Mouse (Mus musculus): ENCODE measurements around the gene Zfp574. TPM values are rescaled to one million over a fixed set of nuclear protein-coding genes. Genes with fewer than 3 reads are reported as not detected.
"Not testable (repeated sequence)": the region's sequence is repeated elsewhere in the genome, so short reads cannot be mapped to it uniquely, and the experiment has no call there.

Gene Zfp574
- total RNA-seq (2017), result 4.8 and 8.4 TPM in 2 replicates

DNA sequence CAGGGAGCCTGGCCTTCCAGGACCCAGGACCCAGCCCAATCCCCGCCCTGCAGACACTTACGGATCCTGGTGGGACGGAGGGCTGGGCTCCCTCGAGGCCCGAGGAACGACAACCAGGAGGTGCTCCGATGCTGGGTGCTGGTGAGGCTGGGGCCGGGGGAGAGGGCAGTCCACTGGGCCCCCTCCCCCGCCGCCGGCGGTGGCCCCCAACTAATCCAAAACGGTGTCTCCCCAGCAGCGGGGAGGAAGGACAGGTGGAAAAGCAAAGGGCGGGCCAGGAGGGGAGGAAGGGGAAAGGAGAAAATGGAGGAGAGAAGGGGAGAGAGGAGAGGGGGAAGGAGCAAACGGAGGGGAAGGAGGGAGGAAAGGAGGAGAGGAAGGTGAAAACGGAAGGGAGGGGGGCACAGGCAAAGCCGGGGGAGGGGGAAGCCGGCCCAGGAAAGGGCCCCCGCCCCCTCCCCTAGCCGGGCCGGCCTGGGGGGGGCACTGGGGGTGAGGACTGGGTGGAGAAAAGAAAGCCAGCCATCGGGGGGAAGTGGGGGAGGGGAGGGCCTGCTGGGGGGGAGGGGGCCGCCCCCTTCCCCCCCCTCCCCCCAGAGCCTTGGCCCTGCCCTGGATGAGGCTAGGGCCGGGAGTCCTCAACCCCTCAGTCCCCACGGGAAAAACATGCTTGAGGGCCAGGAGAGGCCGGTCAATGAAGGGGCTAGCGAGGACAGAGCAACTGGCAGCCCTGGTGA is at the start of gene Zfp574, which contains the start of gene Grik5:
Gene Zfp574, plus strand, starts transcription at position 589 of the 737 bp plus-strand sequence.
Gene Grik5, minus strand, starts transcription at position 368 of the 737 bp plus-strand sequence.
- no peak for ATAC-seq (replicated peaks; ENCODE audit: low read depth, poor library complexity, severe bottlenecking)

DNA sequence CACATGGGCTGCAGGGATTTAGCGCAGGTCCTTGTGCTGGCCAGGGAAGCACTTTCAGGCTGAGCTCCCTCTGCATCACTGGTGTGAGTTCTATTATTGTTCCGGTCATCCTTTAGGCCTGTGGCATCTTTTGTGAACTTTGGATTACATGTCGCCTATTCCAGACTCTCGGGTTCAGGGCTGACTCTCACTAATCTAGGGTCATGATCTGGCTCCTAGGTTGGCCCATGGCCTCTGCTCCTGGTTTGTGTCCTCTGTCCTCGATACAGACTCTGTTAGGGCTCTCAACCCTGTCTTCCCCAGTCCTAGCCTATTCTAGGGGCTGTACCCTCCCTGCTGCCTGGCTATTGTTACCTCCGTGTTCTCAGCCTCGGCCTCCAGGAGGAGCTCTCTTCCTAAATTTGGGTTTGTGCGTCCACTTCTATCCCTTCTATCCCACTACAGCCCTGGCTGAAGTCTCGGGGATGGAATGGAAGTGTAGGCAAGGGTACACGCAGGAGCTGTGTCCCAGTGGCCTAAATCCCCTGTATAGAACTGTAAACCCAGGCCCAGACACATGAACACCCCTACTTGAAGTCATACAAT is 46.4 kb upstream of the Zfp574 start:
- peak; percentile 55 for ATAC-seq (replicated peaks; ENCODE audit: low read depth, poor library complexity, severe bottlenecking)

DNA sequence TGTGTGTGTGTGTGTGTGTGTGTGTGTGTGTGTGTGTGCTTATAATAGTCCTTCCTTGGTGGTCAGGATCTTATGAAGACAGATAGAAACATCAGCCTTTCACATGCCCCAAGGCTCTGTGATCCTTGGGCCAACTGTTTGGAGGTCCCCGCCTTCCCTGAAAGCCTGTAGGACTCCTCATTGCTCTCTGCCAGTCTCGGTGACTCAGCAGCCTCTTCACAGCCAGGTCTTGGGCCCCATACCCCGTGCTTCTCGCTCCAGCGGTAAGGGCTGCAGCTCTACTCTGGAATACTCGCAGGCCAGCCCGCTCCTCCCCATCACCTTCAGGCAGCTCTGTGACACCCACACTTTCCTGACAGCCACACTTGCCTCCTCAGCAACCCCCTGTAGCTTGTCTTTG is 45.9 kb upstream of the Zfp574 start:
- 0 out of 2 replicates have a peak, but pooled peaks have one; percentile 26 for ATAC-seq (replicated peaks; ENCODE audit: low read depth, poor library complexity, severe bottlenecking)

DNA sequence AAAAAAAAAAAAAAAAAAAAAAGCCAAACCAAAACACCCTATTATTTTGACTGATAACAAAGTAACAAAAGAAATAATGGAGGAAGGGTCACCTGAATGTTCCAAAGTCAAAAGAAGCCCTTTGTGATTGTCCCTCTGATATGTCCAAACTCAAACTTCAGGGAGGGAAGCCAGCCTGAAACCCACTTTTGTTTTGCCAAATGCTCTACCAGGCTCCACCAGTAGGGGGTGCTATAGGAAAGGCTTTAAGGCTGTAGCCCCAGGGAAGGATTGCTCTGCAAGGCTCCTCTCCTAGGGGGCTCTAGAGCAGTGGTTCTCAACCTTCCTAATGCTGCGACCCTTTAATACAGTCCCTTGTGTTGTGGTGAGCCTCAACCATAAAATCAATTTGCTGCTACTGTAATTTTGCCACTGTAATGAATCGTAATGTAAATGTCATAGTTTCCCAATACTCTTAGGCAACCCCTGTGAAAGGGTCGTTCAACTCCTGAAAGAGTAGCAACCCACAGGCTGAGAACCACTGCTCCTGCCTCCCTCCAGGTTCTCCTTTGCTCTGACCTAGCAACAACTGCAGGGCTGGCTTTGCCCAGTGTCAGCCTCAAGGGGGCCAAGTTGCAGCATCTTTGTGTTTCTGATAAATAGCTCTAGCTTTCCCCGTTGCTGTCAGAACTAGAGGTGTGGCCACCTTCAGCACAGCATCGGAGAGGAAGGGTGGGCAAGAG is 42.2 kb upstream of the Zfp574 start:
- ATAC-seq (replicated peaks; ENCODE audit: low read depth, poor library complexity, severe bottlenecking), result peak; percentile 85

DNA sequence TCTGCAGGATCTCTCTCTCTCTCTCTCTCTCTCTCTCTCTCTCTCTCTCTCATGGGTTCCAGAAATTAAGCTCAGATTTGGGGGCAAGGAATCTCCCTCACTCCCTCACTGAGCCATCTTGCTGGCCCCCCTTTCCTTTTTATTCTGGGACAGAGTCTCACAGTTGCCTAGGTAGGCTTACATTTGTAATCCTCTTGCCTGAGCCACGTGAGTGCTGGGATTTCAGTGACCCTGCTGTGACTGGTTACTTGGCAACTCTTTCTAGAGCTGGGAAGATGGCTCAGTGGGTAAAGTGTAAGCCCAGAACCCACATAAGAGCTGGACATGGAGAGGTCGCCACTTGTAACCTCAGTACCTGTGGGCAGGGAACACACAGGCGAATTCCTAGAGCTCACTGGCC is 40.8 kb upstream of the Zfp574 start:
- no peak for ATAC-seq (replicated peaks; ENCODE audit: low read depth, poor library complexity, severe bottlenecking)

DNA sequence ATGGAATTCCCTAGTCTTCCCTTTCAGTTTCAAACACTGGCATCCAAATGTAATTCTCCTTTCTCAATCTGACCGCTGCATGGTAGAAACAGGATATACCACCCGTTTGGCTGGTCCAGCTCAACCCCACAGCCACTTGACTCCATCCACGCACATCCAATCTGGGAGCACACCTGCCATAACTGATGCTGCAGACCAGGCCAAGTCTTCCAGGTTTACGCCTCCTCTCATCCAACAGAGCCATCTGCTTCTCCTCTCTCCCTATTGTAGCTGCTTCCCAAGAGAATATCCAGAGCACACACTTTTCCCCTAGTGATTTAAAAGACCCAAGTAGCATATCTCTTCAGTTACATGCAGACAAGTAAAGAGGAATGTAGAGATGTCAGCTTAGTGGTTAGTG is 37.6 kb upstream of the Zfp574 start:
- no peak for ATAC-seq (replicated peaks; ENCODE audit: low read depth, poor library complexity, severe bottlenecking)

DNA sequence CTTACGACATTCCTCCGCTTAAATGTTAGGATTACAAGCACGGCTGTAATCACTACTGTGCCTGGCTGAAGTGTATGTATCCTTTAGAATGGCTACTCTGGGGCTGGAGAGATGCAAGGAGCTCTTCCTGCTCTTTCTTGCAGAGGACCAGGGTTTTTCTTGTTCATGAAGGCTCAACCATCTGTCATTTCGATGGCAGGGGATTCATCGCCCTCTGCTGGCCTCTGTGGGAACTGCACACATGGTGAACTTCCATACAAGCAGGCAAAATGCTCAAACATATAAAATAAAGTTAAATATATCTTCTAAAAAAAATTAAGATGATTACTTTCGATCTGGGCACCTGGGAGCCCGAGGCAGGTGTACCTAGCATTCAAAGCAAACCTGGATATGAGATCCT is 36.5 kb upstream of the Zfp574 start:
- peak; percentile 66; the same call in 1 of the 2 replicates for ATAC-seq (replicated peaks; ENCODE audit: low read depth, poor library complexity, severe bottlenecking)

DNA sequence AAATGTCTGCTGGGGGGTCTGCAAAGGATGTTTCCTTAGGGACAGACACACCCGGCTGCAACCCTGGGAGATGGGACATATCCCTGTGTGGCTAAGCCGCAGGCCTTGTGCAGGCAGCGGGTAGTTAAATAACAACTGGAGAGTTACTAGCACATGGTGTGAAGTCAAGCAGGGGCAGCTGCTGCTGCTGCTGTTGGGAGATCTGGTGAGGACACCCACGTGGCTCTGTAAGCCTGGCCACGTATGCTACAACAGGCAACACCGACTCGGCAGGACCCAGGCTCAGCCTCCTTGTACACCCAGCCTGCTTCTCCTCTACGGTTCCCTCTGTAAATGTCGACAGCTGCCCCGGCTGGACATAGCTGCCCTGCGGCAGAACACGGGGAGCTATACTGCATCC is 30.4 kb upstream of the Zfp574 start:
- ATAC-seq (replicated peaks; ENCODE audit: low read depth, poor library complexity, severe bottlenecking), result no peak

DNA sequence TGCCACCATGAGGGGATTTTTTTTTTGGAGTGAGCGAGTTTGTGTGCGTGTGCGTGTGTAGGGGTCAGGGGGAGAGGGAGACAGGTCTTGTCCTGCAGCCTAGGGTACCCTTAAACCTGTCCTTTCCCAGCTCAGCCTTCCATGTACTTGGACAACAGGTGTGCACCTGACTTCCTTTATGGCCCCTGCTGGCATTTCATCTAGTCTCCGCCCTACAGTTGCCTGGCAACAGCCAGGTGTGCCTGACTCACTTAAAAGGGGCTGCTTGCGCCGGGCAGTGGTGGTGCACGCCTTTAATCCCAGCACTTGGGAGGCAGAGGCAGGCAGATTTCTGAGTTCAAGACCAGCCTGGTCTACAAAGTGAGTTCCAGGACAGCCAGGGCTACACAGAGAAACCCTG is 27.8 kb upstream of the Zfp574 start:
- ATAC-seq (replicated peaks; ENCODE audit: low read depth, poor library complexity, severe bottlenecking), result not testable (repeated sequence)

DNA sequence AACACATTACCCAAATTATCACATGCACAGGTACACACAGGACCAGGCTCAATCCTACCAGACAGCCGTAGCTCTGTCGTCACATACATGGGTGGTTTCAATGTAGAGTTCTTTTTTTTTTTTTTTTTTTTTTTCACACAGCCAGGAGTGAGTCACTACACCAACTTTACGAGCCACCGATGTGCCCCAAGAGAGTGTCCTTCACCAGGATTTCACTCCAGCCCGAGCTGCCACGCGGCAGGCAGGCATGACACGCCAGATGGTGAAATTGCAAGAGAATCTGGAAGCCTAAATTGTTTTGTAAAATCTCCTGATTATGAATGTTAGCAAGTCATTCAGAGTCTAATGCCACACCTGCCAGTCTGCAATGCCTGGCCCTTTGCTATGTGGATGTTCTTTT is 25.0 kb upstream of the Zfp574 start:
- no peak for ATAC-seq (replicated peaks; ENCODE audit: low read depth, poor library complexity, severe bottlenecking)

DNA sequence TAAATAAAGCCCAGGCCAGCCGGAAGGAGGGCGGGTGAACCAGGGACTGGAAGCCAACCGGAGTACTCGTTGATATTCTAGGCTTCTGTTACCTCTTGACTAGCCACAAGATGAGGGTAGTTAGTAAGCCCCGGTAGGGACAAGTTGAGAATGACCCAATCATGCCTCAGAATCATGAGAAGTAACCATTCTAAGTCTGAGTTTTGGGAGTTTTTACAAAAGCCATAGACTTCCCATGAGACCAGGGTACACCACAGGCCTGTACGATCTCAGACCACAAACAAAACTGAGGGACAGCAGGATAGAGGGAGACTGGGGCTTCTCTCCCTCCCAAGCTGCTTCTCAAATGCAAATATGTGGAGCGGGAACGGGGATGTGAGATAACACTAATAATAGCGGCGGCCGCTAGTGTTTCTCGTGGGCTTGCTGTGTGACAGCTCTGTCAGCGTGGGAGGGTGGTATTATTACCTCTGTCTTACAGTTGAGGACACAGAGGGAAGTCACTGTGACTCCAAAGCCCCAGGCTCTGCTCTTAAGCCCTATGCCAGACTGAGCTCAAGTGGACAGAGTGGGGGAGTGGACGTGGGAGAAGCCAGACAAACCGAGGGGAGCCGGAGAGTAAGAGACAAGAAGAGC is 23.0 kb upstream of the Zfp574 start:
- ATAC-seq (replicated peaks; ENCODE audit: low read depth, poor library complexity, severe bottlenecking), result no peak

DNA sequence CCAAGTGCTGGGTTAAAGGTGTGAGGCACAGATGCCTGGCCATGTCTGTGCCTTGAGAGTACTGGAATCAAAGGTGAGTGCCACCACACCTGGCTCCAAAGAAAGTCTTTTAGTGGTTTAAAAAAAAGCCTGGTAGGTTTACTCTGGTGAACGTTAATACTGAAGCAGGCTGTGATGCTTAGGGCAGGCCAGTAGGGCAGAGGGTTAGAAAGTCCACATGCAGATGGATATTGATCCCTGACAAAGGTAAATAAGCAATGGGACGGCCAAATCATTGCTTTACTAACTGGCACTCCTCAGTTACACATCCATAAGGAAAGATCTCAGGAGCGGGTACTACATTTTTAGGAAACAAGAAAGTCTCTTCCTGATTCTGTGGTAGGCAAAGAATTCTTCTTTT is 19.8 kb upstream of the Zfp574 start:
- no peak for ATAC-seq (replicated peaks; ENCODE audit: low read depth, poor library complexity, severe bottlenecking)

DNA sequence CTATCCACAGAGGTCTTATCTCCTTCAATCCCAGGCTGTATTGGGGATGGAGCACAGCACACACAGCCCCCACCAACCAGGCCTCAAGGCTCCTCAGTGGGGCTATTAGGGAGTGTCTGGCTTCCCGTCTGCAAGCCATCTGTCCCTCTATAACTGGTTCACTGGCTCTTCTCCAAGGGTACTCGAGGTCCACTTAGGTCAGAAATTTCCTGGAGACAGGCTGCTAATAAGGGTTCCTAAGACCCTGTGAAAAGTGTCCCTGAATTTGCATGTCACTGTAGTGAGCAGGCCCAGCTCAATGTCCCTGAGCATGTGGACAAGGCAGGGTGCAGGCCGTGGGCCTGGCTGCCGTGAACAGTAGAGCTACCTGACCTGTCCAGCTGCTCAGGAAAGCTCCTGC is 15.4 kb upstream of the Zfp574 start:
- ATAC-seq (replicated peaks; ENCODE audit: low read depth, poor library complexity, severe bottlenecking), result no peak

DNA sequence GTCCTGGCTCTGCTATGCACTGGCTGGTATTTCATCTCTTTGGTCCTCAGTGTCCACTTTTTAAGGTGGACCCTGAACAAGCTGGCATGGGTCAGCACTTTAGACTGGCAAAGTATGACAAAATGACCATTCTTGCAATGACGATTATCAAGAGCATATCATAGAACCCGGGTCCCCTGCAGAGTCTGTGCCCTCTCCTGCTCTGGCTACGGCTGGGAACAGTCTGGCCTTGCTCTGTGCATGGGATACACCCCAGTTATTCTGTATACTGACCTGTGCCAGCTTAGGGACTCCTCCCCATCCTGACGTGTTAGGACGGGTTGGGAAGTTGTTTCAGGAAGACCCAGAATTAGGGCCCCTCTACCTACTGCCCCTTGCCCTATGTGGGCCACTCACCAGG is 14.5 kb upstream of the Zfp574 start:
- no peak for ATAC-seq (replicated peaks; ENCODE audit: low read depth, poor library complexity, severe bottlenecking)

DNA sequence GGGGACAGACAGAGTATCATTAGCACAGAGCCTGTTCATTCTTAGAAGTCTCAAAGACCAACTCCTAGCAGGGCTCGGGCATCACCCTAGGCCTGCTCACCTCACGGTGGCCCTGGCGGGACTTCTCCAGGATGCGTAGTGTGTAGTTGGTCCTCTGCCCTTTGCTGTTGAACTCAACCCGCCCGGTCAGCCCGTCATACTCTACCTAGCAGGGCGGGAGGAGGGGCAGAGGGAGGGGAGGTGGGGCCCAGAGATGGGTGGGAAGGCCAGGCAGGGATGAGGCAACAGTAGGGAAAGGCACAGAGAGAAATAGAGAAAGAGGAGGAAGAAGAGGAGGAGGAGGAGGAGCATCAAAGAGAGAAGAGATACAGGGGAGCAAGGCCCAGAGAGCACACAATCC is 14.0 kb upstream of the Zfp574 start:
- no peak for ATAC-seq (replicated peaks; ENCODE audit: low read depth, poor library complexity, severe bottlenecking)

DNA sequence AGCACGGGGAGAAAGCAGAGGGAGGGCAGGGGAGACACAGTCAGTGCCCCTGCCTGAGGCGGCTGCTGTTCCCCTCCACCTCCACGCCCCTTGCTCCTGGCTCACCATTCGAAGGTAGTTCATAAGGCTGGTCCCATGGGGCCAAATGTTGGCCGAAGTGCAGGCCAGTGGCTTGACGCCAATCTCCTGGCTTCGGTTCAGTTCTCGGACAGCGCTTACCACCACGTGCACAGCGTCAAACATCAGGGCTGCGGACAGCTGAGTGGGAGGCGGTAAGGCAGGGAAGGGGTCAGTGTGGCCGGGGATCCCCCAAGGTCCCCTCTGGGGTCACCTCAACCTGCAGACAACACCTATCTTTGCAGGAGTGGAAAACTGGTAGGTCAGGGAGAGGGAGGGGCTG is 13.5 kb upstream of the Zfp574 start:
- no peak for ATAC-seq (replicated peaks; ENCODE audit: low read depth, poor library complexity, severe bottlenecking)

DNA sequence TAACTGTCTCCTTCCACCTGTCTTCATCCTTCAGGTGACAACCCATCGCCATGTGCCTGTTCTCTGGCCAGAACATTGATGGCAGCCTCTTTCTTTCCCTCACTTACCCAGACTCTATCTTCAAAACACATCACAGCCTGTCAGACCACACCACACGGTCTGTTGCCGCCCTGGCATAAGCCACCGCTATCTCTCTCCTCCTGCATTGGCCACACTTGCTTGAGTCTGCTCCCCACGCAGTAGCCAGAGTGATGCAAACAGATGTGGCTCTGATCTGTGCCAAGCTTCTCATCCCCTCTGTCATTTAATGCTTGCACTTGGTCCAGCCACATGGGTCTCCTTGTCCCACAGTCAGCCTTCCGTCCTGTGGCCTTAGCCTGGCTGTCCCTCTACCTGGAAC is 9.0 kb upstream of the Zfp574 start:
- ATAC-seq (replicated peaks; ENCODE audit: low read depth, poor library complexity, severe bottlenecking), result peak; percentile 71

DNA sequence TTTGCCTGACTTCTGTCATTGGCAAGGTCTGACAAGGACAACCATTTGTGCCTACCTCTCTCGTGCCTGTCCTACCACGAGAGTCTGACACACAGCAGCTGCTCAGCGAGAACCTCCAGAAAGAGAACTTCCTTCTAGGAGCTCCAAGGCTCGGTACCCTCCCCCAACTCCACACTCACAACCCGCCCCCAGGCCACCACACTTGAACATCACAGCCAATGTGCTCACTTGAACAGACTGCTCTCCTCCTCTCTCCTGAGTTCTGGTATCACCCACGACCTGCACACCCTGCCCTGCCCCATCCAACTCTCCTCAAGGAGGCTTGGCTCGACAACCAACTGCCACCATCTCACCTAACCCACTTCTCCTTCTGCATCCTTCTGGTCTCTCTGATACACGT is 8.5 kb upstream of the Zfp574 start:
- no peak for ATAC-seq (replicated peaks; ENCODE audit: low read depth, poor library complexity, severe bottlenecking)

DNA sequence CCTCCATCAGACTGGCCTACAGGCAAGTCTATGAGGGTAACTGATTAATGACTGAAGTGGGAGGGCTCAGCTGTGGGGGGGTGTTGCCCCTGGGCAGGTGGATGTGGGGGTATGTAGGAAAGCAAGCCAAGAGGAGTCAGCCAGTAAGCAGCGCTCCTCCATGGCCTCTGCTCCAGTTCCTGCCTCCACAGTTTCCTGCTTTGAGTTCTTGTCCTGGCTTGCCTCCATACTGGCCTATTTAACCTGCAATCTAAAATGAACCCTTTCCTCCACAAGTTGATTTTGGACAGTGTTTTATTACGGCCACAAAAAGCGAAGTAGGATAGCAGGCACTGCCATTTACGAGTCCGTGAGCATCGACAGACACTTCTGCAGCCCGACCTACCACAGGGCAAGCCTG is 5.0 kb upstream of the Zfp574 start:
- ATAC-seq (replicated peaks; ENCODE audit: low read depth, poor library complexity, severe bottlenecking), result no peak

DNA sequence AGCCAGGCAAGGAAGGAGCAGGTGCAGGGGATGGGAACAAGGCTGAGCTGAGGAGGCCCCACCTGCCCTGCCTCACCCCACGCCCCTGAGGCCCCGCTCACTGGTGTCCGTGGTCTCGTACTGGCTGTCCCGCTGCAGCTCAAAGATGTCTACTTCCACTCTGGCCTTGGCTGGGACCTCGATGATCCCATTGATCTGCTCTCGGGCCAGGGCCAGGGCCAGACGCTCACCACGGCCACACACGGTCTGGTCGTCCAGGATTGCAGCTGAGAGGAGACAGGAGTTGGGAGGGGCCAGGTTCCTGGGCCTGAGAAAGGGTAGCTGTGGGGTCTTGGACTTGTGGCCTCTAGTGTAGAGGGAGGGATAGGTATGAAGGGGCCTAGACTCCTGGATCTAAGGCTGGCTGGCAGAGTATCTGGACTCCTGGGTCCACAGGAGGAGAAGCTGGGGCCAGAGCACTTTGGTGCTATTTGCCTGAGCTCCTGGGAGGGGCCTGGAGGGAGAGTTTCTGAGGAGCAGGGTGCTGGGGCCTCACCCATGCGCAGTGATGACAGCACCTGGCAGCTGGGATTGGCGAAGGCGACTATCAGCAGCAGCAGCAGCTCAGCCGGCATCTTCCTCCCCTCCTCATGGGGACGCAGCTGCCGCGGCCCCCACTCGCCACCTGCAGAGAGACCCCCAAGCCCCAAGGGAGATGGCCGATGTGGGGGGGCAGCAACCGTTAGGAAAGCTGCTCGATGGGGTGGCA is 4.3 kb upstream of the Zfp574 start:
- no peak for ATAC-seq (replicated peaks; ENCODE audit: low read depth, poor library complexity, severe bottlenecking)

Data from common myeloid progenitor, adult 5-6 weeks (primary cell).